ENCODE assay signal across 15 mouse cellular contexts in the genomic region with DNA sequence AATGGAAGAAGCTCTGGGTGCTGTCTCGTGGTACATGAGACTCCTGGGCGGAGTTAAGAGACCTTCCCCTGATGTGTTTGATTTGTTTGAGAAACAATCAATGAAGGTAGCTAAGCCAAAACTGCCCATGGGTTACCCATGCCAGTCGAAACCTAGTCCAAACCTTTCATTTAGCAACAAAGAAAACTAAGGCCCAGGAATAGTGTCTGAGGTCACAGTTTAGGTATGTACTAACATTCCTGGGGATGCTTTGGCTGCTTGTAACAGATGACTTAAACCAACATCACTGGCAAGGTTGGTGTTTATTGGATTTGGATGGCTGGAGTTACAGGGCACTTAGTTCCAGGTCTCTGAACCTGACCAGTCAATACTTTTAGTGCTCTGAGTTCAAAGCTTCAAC.
"Had no signal": no experiment of that assay in that cellular context is flagged by ENCODE, and none has a peak within 500 bp of the region (broad histone marks: within the 10 kb centered on the region; RNA-seq: fewer than 3 reads in every experiment).

No protein-coding gene starts in this region.

- H3K9me3 ChIP-seq: neural tube, embryonic 15.5 days; stomach, embryonic 15.5 days had no signal

- H3K27ac ChIP-seq: neural tube, embryonic 15.5 days; stomach, embryonic 15.5 days; stomach, postnatal 0 days had no signal

- H3K36me3 ChIP-seq: neural tube, embryonic 15.5 days; stomach, embryonic 15.5 days had no signal

- H3K9ac ChIP-seq: neural tube, embryonic 15.5 days; stomach, embryonic 15.5 days had no signal

- H3K4me2 ChIP-seq: neural tube, embryonic 15.5 days; stomach, embryonic 15.5 days had no signal

- H3K4me3 ChIP-seq: neural tube, embryonic 15.5 days; stomach, embryonic 15.5 days had no signal

- H3K27me3 ChIP-seq: neural tube, embryonic 15.5 days; stomach, embryonic 15.5 days had no signal

- DNase-seq: retina, postnatal 1 day; right cerebral cortex, adult 18-20 months; right cerebral cortex, postnatal 14 days; right cerebral cortex, postnatal 25 days; right cerebral cortex, postnatal 4 days; spleen, adult 18-20 months; thymus, adult 18-20 months; thymus, adult 2 months; thymus, postnatal 14 days; thymus, postnatal 25 days; thymus, postnatal 36 days; thymus, postnatal 4 days had no signal

- H3K4me1 ChIP-seq: neural tube, embryonic 15.5 days; stomach, embryonic 15.5 days had no signal
